Mouse (Mus musculus) layer of hippocampus, adult 11-12 months (tissue): ENCODE results near the gene Plekhg3.

ENCODE experiments used
- DNase-seq: peaks from one replicate; pipeline ENCODE4 v3.0.0; 2022; ENCODE audit warnings: low spot score

Plekhg3 gene

GRCm38 (mm10) chr12:76530580-76531139 lies at the start of gene Plekhg3:
Gene Plekhg3, plus strand, starts transcription at chr12:76530891.
- no peak for DNase-seq

DNA sequence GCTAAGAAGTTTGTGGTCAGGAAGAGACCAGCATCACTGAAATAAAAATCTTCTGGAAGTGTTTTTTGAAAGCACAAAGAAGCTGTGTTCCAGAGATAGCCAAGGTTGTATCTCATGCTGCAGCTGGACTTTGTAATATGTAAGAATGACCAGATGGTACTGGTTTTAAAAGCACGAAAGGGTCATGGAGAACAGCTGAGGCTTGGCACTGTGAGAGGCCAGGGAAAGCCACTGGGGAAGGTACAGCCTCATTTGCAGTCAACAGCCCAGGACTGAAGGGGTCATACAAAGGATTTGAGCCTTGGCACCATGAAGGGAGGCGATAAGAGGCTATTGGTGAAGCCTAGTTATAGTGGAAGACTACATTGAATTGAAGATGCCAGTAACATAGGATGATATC lies 48.2 kb upstream of the Plekhg3 start:
- no peak for DNase-seq

- no peak for DNase-seq
These were observed 47.7 kb upstream of the Plekhg3 start for GRCm38 (mm10) chr12:76482948-76483347.

DNA sequence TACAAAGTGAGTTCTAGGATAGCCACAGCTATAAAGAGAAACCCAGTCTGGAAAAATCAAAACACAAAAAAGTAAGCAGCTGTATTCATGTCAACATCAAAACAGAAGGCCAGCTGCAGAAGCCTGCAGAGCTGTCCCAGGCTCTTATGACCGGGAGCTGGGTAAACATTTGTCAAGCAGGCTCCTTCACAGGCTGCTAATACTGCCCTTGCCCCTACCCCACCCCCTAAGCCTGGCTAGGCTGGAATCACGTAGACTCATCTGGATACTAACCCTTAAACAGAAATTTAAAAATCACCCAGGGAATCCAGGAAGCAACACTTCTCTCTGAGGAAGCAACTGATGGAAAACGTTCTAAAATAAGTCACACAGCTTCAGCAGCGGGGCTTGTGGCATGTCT lies 45.8 kb upstream of the Plekhg3 start:
- no peak for DNase-seq

DNA sequence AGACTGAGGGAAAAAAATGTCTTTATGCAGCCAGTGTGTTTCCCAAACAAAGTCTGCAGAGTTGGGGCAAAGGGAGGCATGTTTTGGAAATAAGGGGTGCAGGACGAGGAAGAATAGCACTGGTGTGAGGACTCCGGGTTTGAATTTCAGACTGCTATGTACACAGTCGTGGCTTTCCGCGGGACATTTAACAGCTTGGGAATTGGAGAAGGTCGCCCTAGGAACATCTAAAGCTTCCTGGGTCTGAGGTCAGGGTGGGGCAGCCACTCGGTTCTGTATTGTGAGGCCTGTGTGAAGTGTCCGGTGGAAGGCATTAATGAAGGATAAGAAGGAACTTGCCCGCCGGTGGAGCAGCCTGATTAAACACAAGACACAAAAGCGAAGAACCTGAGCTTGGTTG lies 45.3 kb upstream of the Plekhg3 start:
- DNase-seq = no peak

DNA sequence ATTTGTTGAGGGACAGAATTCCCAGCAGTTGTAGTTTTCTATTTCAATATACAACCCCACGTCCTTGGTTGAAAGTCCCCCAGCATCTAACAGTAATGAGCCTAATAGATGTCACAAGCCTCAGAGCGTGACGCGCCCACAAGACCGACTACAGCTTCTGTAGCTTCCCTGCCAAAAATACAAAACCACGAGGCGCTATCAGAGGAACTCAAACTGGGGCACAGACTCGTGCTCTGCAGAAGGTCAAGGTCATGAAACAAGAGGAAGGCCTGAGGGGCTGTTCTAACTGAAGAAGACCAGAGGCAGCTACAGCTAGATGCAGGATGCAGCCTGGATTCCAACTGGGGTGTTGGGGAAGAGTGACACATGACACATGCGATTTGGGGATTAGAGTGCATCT lies 43.7 kb upstream of the Plekhg3 start:
- no peak for DNase-seq

DNA sequence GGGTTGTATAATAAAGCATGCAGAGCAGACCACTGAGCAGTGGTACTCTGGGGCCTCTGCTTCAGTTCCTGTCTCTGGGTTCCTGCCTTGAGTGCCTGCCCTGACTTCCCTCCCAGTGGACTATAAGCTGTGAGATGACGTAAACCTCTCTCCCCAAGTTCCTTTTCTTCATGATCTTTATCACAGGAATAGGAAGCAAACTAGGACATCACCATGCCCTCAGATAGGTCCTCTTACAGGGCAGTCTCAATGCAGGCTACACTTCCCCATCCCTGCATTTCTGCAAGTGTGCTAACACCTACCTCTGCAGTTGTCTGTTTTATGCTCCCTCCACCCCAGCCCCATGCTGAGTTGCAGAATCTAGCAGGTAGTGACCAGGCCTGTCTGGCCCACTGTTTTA lies 39.9 kb upstream of the Plekhg3 start:
- no peak for DNase-seq

GRCm38 (mm10) chr12:76493462-76493861 lies 37.2 kb upstream of the Plekhg3 start:
- DNase-seq = peak; percentile 13

DNA sequence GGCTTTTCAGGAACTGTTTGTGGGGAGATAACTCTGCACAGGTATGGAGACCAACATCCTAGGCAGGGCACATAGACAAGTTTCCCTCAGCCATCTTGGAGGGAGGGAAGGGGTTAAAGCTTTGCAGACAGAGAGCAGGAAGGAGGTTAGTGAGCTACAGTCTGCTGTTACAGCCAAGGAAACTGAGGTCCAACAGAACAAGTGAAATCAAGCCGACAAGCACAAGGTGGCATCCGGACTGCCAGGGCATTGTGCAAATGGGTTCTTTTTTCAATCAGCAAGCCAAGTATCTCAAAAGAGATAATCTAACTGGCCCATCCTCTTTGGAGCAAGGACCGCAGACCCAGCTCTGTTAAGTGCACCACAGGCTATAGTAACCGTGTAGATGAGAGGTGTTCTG lies 35.3 kb upstream of the Plekhg3 start:
- DNase-seq = no peak

- DNase-seq = peak; percentile 48
These were observed 34.4 kb upstream of the Plekhg3 start for GRCm38 (mm10) chr12:76496324-76496723.

- no peak for DNase-seq
These were observed 31.4 kb upstream of the Plekhg3 start for GRCm38 (mm10) chr12:76499276-76499675.

GRCm38 (mm10) chr12:76500055-76500454 lies 30.6 kb upstream of the Plekhg3 start:
- DNase-seq = no peak

DNA sequence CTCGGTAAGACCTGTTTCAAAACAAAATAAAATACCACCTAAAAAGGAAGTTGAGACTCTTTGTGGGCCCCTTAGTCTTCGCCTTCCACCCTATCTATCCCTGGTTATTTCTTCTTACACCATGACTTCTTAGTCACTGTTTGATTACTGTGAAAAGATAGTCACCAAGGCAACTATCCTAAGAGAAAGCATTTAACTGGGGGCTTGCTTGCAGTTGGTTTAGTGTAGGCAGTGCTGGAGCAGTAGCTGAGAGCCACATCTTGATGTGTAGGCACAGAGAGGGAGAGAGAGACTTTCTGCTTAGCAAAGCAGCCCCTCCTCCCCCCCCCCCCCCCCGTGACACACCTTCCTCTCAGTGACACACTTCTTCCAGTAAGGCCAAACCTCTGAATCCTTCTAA lies 29.8 kb upstream of the Plekhg3 start:
- no peak for DNase-seq

DNA sequence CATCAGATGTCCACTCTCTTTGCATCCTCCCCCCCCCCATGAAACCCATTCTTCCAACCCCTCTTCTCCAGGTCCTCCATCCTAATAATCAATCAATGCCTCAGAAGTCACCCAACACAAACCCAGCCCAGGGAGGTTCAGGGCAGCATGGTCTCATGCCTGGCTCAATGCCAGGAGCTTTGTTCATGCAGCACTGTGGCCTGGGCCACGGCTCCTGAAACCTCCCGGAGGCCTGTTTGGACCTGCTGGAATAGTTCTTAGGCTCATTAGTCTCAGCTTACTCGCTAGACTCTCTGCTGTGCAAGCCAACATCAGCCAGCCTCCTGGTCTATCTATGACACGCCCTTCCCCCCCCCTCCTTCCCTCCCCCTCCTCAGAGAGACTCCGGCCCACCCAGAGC lies 27.7 kb upstream of the Plekhg3 start:
- no peak for DNase-seq

DNA sequence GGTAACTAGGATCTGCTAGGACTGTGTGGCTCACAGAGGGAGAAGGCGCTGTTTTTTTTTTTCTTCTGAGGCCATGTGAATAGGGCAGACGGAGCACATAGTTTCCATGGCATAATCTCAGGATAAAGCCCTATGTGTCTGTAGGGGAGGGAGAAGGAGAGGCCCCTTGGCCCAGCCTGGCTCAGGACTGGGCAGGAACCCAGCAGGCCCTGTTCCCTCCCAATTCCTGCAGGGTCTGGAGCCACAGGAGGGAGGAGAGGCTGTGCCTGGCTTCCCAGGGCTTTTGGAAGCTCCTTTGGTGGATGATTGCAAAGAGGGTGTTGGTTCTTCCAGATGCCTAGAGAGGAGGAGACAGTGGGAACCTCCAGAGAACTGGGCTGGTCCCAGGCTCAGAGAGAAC lies 24.2 kb upstream of the Plekhg3 start:
- no peak for DNase-seq

DNA sequence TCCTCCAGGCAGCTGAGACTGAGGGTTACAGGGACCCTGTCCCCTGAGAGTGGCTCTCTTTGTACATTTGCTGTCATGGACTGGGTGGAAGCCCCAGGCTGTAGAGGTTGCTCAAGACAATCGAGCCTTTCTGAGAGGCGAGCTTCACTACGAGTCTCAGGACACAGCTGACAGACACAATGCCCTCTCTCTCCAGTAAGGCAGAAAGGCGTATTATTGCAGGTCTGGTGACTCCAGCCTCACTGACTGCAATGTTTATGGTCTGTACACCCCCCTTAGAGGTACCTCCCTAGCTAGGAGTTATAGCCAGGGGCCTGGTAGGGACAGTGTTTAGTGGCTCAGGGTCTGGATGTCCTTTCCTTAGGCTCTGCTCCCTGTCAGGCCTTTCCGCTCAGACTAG lies 22.9 kb upstream of the Plekhg3 start:
- peak; percentile 28 for DNase-seq

DNA sequence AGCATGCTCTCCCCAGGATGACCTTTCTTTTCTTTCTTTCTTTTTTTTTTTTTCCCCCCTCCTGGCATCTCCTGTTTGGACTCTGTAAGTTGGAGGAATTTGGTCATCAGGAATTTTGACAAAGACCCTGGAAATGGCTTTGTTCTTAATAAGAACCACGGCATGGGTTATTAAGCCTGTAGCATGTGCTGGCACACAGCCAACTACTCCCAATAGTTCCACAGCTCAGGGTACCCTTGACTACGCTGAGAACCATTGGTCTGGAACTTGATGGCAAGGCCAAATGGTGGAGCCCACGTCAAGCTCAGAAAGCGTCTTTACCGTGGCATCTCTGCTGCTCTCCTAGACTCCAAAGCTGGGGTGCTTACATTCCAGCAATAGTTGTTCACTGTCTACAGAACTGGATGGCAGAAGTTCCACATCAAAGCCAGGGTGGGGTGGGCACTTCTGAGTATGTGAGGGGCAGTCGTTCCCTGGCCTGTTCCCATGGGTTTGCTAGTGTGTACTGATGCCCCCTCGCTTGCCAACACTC lies 21.7 kb upstream of the Plekhg3 start:
- DNase-seq = no peak

DNA sequence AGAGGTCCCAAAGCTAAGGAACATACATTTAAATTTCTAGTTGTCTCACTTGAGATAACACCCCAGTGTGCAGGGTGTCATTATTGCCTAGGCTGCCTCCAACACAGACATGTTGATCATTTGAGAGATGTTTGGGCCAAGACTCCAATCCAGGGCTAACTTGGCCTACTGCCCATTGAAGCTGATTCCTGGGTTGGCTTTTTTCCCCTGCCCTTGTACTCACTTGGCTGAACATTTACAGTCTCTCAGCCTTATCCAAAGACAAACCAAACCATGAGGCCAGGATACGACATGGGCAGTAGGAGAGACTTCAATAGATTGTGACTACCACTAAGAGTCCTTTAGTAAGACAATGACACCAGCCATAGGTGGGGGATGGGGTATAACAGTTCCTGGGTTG lies 18.0 kb upstream of the Plekhg3 start:
- no peak for DNase-seq

- DNase-seq = no peak
These were observed 15.8 kb upstream of the Plekhg3 start for GRCm38 (mm10) chr12:76514842-76515241.

GRCm38 (mm10) chr12:76518000-76518399 lies 12.7 kb upstream of the Plekhg3 start:
- no peak for DNase-seq

GRCm38 (mm10) chr12:76518909-76519842 lies 11.5 kb upstream of the Plekhg3 start:
- DNase-seq = no peak

DNA sequence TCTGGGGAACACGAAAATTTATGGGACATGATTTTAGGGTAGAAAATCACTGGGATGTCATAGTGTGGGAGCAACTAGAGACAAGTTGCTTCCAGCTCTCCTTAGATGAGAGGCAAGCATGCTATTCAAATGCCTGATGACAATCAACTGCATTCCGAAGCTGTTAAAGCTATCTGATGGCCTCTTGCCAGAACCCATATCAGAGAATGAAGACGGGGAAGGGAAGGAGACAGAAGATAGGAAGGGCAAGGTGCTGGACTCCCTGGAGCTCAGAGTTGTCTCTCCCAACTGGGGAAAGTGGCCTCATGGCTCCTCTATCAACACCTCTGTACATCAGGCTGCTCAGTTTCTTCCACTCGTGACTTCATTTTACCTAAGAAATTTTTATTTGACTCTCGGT lies 7.0 kb upstream of the Plekhg3 start:
- DNase-seq = no peak

DNA sequence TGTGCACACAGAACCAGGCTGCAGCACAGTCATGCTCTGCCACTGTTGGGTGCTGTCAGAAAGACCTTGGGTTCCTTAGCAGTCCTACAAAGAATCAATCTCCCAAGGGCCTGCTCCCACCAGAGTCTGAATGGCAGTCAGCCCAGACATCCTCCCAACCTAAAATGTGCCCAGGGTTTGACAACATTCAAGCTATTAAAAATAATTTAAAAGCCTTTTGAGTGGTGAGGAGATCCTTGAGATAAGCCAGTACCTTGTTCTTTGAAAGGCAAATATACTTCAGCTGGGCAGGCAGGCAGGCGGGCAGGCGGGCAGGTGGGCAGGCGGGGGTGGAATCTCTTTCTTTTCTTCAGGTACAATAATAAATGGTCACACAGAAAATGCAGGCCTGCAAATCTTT lies 5.8 kb upstream of the Plekhg3 start:
- DNase-seq = no peak
